1 mouse cellular context compared by ENCODE assay signal in genomic region chr8:69995776-69996588, GRCm38 (mm10).
TF ChIP-seq lines count a peak whose summit lies in the region.

Gene Gatad2a, minus strand, starts transcription at chr8:69996384.

TF ChIP-seq in MEL, 35 proteins besides CTCF, POLR2A, EP300 and RAD21 (continued from another document):
- TF ChIP-seq TBP (IDR thresholded peaks at IDR 0.05; ENCODE audit: low read depth, low read length) (no peak), HCFC1 (IDR thresholded peaks at IDR 0.05; ENCODE audit: low read depth, low read length) (peak; percentile 72), MAZ (IDR thresholded peaks at IDR 0.05; ENCODE audit: low read depth, low read length) (no peak; the same call in 1 of the 2 replicates), SIN3A (IDR thresholded peaks at IDR 0.05; ENCODE audit: low read length) (peak; percentile 90), GABPA (IDR thresholded peaks at IDR 0.05; ENCODE audit: low read depth, low read length) (no peak)
